Mouse (Mus musculus) left cerebral cortex, adult 9 months (tissue): ENCODE data around the gene Gjb3.

ENCODE experiments used
- DNase-seq, 2 experiments: peaks; one replicate each; pipeline ENCODE4 v3.0.0; 2022; ENCODE audit warnings: low spot score in 2 of 2

The Gjb3 gene

DNA sequence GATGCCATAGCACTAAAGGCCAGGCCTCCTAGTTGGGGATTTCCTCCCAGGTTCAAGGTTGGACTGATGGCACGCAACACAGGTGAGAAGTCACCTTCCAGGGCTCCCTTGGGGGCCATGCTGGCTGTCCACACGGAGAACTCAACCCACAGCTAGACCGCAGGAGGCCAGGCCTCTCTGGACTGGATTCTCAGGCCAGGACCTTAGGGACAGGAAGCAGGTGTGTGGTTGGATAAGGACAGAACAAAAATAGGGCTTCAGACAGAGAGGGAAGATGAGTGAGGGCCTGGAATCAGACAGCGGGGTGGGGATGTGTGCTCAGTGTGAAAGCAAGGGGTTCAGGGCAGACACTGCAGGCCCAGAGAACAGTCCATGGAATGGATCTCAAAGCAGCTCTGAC is 43.7 kb downstream of the Gjb3 start:
- no peak for DNase-seq

DNA sequence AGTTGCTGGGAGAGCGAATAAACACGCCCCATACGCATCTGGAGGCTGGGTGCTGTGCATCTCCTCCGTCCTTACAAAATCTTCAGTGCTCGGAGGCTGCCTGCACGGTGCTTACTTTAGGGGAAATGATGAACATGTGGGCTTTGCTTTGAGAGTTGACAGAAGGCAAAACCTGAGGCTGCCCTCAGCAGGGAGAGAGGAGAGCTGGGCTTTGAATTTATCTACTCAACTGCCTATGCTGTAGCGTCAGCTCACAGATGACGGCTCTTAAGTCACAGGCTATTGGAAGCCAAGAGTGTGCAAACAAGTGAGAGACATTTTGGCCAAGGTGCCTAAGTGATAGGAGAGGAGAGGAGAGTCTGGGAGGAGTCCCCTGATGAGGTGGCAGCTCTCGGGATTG is 51.4 kb downstream of the Gjb3 start:
- no peak for DNase-seq

- no peak for DNase-seq
These were observed 52.1 kb downstream of the Gjb3 start for GRCm38 (mm10) chr4:127278451-127279001.
